Mouse (Mus musculus) frontal cortex, adult (tissue): ENCODE results near the gene Flt1.
A peak's percentile ranks its signal among the peaks of the same experiment; 100 is the strongest.

Experiments
- ATAC-seq: cut with Nextera tagmentation; 2 replicates; pipeline ENCODE4 v1.9.2; 2017; ENCODE audit warnings: mild to moderate bottlenecking, moderate library complexity, mixed read lengths; ENCODE audit not compliant: low TSS enrichment

Flt1 gene

DNA sequence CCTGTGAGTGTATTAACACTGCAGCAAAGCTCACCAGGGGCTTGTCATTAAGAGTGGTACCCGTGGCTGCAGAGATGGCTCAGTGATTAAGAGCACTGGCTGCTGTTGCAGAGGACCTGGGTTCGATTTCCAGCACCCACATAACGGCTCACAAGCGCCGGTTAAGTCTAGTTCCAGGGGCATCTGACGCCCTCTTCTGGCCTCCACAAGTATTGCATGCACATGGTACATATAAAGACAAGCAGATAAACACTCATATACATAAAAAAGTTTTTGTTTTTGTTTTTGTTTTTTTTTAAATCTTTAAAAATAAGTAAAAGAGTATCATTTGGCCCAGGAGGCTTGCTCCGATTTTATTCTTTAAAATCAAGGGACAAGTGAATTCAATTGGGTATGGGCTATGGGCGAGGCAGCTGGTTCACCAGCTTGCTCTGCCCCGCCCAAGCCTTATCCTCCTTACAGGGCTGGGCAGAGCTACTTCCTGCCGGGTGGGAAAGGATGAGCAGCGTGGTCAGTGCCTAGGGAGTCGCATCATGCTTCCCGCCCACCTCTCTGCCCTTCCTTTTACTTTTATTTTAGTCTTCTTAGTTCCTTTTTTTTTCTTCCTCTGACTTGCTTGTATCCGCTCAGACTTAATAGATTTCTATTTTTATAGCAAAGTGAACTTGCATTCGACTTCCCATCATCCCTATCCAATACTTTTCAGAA lies 57.0 kb downstream of the Flt1 start:
- no peak for ATAC-seq

DNA sequence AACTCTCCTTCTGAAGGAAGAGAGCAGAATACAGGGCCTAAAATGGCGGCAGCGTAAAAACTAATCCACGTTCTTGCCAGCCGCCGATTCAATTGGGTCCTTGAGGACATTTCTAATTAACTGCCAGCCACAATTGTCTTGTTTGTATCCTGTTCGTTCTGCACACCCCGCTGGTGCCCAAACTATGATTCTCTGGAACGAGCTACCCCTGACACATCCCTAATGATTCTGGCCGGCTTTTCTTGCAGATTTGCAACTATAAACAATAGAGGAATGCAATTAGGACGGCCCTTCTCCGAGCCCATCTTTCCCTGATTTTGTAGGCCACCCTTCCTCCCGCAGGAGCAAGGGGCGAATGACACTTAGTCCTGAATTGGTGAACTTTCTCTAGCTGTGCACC lies 59.9 kb downstream of the Flt1 start:
- no peak for ATAC-seq

DNA sequence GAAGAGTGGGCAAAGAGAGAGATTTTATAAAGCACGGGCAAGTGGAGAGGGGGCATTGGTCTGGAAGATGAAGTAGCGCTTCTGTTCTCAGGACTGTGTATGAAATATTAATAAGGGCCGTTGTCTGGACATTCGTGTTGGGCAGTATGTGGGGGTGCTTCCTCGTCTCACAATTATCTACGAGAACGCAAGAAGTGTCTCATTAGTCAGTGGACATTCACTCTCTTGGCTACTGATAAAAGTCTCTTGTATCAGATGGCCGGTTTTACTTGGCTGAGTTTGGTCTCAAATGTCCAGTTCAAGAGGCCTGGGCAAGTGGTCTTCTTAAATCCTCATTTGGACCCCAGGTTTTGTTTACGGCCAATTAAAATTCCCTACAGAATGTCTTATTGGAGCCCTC lies 60.4 kb downstream of the Flt1 start:
- no peak for ATAC-seq

DNA sequence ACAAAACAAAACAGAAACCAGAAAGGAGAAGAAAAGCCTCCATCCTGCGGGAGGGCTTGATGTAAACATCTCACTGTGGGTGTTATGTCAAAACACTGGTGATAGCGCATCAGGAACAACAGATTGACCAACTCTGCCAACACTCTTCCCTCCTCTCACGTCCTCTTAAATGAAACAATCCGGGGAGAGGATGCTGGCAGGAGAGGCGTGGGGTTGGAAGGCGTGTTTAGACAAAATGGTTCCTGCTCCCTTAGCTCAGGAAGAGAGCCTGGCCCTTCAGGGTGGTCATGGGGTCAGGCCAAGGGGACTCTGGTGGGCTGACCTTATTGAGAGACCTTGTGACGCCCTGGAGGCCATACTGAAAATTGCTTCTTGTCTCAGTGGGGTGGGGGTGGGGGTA lies 65.9 kb downstream of the Flt1 start:
- no peak for ATAC-seq

DNA sequence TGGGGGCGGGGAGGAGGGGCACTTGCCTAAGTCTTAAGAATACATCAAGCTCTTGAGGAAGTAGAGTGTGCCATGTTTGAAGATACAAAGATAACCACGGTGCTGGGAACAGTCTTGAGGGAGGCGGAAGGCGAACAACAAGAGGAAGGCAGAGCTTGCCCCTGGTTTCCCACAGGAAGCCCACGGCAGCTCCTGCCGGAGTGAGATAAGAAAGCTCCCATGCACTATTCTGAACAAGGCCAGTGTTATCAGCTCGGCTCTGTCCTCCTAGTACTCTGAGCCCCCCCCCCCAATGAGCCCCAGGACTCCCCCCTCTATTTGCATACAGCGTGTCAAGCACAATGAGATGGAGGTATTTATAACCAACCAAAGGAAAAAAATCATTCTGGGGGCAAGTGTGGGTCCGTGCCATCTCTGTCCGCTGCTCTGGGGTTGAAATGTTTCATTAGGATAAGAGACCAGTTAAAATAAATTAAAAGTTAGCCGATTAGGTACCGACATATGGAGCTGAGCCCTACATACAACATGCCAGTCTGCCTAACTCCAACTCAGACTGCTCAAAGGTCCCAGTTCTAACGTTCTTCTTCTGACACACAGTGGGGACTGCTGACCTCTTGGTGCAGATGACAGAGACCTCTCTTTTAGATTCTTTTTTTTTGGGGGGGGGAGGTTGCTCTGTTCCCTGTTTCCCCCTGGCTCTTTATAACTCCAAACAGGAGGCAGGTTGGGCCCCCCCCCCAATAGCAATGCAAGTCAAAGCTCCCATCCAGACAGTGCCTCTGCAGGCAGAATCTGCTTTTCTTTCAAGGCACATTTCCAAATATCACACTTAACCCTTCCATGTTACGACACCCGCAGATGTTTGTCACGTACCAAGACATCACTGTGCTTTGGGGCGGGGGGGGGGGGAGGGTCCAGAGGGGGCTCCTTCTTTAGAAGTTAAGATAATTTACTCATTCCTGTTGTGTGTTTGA lies 67.6 kb downstream of the Flt1 start:
- ATAC-seq = no peak

DNA sequence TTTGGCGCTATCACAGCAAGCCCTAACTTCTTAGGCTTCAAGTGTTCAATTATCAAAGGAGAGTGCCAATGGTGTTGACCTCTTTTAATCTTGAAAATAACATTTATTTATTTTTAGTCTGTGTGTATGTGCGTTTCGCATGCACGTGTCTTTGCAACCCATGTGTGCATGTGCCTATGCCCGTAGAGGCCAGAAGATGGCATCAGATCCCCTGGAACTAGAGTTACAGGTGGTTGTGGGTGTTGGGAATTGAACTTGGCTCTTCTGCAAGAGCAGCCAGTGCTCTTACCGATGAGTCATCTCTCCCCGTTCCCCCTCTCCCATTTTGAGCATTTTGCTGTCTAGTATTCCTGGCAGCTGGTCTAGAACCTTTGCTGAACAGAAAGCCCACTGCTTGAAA lies 70.0 kb downstream of the Flt1 start:
- ATAC-seq = no peak

DNA sequence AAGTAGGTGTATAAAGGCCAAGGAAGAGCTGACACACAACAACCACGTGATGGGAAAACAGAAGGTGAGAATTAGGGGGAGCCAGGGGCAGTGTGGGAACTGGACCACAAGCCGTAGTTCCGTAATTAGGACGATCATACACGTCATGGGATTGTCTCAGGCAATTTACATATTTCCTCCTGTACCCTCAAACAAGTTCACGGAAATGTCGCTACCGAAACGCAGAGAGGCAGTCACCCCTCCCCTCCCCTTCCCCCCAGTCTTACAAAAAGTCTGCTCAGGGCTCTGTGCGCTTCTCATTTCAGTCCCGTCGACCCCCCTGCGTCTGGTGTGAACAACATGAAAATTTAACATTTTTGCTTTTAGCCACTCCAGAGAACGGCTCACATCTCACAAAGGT lies 74.6 kb downstream of the Flt1 start:
- no peak for ATAC-seq

DNA sequence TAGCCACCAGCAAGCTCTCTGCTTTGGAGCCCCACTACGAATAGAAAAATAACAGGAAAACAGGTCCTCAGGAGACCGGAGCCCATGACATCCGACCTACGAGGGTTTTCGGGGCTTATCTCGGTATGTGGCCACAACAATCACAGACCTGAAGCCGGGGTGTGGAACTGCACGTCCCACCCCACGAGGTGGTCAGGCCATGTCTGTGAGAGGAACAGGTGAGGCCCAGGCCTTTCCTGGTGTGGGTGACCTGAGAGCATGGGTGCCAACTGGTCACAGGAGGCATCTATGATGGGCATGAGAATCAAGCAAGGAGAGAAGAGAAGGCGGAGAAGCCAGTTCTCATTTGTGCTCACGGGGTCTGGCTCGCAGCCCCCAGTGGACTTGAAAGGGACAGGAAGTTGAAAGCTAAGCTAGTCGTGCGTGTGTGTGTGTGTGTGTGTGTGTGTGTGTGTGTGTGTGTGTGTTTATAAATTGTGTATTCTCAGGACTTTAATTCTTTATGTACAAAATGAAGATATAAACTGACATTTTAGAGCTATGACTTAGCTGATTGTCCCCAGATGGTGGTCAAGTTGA lies 79.4 kb downstream of the Flt1 start:
- no peak for ATAC-seq

DNA sequence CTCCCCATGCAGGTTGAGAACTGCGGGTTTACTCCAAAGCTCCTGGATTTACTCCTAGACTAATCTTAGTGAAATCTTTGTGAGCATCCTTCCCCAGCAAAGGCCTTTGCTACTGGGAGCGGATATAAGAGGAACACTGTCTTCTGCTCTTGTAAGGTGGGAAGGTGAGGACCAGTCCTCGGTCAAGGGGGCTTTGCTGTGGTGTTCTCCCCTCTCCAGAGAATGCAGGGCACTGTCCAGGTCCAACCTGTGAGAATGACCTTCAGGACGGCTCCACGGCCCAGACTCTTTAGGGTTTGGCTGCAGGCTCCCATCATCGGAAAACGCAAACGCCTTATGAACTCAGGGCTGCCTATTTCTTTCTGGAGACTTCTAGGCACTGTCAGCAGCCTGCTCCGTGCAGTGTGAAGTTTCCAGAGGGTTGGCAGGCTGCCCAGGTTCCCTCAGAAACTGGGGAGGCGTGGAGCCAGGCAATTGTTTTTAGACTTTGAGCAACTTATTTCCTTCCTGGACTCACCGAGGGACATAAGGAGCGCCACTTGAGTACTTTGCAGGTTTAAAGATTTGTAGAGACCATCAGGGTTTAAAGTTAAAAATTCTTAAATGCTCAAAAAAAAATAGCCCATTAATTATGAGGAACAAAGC lies 80.7 kb downstream of the Flt1 start:
- peak; percentile 55; the same call in 1 of the 2 replicates for ATAC-seq

DNA sequence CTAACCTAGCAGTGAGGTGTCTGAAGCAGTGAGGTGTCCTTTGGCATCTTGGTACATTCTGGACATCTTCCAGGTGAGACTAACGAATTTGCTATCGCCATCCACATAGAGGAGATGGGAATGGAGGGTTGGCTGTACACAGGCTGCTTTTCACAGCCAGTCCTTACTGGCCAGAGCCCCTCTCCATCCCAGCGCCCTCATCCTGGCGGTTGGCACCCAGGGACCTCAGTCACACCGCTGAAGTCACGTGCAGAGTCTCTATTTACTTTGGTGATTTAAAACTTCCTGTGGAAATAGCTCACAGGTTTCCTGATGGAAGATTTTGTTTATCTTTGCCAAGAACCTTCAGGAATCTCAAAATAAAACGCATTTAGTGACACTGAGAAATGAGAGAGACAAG lies 84.4 kb downstream of the Flt1 start:
- no peak for ATAC-seq

DNA sequence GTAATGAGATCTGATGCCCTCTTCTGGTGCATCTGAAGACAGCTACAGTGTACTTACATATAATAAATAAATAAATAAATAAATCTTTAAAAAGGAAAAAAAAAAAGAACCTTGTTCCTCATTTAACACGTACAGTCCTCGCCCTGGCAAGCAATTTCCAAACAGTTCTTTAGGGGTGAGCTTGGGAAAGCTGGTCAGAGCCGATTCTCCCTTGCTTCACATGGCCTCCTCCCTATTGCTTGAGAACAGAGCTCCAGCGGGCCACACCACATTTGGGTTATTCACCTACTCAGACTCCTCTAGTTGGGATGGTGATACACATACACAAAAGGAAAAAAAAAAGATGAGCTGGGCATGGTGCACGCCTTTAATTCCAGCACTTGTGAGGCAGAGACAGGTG lies 85.9 kb downstream of the Flt1 start:
- no peak for ATAC-seq

DNA sequence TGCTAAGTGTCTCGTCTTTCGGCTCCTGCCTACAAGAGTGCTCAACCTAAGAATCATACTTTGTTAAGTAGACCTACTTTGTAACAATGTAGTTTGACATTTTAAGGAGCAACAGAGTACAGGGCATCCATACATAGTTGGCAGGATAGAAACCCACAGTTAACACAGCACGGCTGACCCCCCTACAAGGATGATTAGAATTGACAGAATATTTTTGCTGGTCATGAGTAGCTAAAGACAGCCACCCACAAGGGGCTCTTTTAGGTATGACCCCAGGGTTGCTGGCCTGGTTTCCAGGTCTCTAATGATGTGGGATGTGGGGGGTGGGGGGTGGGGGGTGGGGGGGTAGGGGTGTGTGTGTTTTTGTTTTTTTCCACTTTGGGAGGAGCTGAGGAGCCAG lies 89.1 kb downstream of the Flt1 start:
- no peak for ATAC-seq

DNA sequence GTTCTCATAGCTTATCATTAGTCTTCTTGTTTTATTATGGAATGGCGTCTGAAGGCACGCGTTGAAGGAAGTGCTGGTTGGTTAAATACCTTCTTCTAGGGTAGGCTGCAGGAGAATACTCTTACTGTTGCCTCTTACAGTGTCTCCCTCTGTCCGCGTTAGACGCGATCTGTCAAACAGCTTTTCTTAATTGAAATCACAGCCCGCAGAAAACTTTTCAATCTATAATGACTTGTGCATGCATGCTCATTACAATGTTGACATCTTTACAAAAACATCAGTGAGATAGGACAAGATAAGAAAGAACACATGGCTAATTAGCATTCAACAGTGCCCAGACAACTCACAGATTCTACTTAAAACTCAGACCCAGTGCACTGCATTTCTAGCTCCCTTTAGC lies 89.9 kb downstream of the Flt1 start:
- no peak for ATAC-seq

DNA sequence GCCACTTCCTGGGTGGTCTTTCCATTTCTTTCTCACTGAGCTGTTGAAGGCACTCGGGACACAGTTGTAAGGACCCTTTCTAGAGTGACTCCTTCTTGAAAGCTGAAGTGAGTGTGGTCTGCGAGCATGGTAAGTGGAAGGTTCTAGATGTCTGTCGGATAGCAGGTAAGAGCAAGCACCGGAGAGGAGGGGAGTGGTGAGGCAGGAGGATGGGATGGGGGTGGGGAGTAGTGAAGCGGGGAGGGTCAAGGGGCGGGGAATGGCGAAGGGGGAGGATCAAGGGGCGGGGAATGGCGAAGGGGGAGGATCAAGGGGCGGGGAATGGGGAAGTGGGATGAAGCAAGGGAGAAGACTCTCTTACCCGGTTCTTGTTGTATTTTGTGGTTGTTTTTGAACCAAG lies 91.8 kb downstream of the Flt1 start:
- no peak for ATAC-seq

DNA sequence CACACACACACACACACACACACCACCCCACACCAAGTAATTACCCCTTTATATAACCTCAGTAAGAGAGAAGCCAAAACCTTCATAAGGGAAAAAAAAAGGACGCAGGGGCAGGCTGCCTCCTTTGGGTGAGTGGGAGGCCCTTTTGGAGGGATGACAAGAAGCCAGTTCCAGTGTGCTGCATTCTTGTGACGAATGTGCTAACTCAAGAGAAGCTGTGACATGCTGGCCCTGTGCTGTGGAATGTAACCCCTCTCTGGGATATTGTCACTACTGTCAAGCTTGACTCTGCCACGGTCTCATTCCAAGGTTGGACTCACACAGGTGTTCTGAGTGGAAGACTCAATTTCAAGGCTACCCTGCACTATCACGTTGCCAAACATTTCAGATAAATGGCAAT lies 93.1 kb downstream of the Flt1 start:
- no peak for ATAC-seq

DNA sequence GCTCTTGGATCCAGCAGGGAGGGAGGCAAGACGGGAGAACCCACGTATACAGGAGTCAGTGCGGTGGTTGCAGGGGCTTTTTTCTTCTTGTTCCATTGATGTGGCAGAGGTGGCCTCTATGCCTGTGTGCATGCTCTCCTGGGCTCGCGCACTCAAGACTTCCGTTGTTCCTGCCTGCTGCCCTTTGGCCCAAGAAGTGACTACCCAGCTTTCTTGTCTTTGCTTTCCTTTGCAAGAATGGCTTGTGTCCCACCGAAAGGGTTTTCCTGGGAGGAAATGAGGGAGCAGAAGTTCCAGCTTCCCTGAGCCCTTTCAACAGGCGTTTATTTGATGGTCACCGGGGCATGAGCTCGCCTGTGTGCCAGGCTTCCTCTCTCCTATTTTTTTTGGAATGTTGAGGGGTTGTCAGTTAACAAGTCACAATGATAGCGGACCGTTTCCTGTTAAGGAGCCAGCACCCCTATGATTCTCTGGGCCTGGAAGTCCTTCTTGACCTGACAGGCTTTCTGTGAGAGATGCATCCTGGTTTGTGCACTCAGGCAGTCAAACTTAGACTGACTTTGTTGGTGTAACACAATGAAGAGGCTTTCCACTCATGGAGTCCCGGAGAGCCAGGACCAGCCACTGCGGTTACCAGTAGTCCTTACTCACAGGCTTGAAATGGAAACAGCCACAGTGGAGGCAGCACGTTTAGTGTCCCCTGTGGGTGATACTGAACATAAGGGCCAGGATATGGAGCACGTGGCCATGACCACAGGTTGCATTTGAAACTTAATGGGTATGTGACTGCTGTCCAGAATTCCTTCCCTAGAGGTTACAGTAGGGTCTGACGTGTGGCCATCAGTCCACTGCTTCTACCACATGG lies 95.2 kb downstream of the Flt1 start:
- ATAC-seq = no peak

DNA sequence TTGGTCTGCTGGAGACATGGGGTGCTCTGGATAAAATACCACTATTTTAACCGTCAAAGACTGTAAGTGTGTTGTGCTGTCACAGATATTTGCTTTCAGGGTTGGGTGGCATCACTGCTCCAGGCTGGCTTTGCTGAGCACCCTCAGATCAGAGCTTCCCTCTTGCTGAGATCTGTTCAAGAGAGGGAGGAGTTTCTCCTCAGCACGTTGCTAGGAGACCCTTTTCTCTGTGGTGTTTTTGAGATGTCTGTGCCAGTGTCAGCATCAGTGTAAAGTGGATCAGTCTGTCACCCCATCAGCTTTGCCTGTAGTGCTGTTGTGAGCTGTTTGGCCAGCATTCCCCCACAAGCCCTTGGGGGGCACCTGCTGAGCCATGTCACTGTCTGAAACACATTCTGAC lies 98.9 kb downstream of the Flt1 start:
- peak; percentile 41; the same call in 1 of the 2 replicates for ATAC-seq

DNA sequence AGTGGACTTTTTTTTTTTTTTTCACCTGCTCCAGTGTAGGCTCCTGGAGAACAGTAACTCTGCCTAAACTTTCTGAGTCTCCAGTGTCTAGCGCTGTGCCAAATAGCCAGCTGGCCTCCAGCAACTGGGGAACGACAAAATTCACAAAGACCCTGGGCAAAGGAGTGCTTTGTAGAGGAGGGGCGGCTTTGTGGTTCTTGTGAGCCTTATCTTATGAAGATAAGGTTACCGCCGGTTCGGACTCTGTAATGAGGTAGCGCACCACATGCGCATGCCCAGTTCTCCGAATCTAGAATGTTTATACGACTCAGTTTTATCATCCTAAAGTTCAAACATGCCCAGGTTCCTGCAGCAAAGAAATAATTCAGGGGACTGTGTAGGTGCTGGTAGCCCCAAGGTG lies 102.1 kb downstream of the Flt1 start:
- no peak for ATAC-seq

DNA sequence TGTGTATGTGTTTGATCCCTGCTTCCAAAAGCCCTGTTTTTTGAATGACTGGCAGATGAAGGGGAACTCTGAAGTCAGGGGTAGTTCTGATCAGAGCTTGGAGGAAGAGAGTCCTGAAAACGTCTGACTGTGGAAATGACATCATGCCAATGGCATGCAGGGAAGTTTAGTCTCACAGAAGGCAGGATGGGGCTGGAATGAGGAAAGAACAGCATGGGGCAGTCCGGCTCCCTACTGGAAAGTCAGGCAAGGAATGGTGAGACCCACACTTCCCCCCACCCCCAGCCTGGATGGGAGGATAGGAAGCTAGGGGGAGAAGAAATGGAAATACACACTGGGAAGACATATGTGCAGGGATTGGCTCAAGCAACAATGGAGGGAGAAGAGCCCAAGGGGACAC lies 105.6 kb downstream of the Flt1 start:
- ATAC-seq = no peak

DNA sequence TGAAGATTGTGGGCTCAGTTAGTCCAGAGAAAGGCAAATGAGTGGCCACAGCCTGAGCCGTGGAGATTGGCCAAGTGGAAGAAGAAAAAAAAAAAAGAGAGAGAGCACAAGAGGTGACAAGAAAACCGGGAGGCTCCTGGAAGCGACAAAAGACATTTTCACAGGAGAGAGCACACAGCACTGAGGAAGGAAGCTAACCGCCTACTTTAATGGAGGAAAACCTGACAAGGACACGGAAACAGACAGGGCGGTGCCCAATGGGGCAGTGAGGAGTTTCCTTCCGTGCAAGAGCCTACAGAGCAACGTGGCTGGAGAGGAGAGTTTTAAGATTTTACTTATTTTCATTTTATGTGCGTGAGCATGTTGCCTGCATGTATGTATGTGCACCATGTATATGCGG lies 107.6 kb downstream of the Flt1 start:
- no peak for ATAC-seq

DNA sequence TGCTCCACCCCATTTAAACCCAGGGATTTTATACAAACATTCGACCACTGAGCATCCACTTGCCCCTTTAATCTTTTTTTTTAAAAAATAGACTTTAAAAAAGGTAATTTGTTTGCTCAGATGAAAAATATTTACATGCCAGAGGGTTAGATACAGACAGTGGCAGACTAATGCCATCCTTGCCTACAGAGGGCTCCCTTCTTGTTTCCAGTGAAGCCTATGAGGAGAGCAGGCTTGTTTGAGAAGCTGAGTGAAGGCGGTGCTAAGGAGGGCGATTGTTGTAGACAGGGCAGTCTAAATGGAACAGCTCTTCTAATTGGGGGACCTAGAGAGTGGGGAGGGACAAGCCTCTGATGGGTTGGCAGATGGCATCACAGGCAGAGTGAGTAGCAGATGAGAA lies 109.4 kb downstream of the Flt1 start:
- ATAC-seq = no peak
